Mouse (Mus musculus) kidney, postnatal 0 days (tissue): ENCODE results near the gene Mrpl12. TPM values are rescaled to one million over a fixed set of nuclear protein-coding genes. Genes with fewer than 3 reads are reported as not detected.
A peak's percentile ranks its signal among the peaks of the same experiment; 100 is the strongest.

Experiments used
- ATAC-seq: fragments of 200-750 bp; cut with Nextera tagmentation; replicated peaks from 2 replicates; pipeline ENCODE4 v1.8.0; 2017; ENCODE audit warnings: low read depth, moderate number of reproducible peaks, moderate TSS enrichment, moderate library complexity; ENCODE audit not compliant: low FRiP score
- DNase-seq: peaks from one replicate; pipeline ENCODE4 v3.0.0-alpha.2; 2016; ENCODE audit warnings: low spot score
- H3K27ac ChIP-seq: fragments of 300-500 bp; sonication (generic); 2 replicates; pipeline ENCODE4 v1.5.1; 2014; ENCODE audit warnings: mild to moderate bottlenecking
- H3K27me3 ChIP-seq: fragments of 300-500 bp; sonication (generic); 2 replicates; pipeline ENCODE4 v1.6.1; 2014; ENCODE audit warnings: low read length, mixed read lengths; ENCODE audit not compliant: insufficient read depth
- H3K36me3 ChIP-seq: fragments of 300-500 bp; sonication (generic); 2 replicates; pipeline ENCODE4 v1.6.1; 2014; ENCODE audit warnings: low read length, mixed read lengths; ENCODE audit not compliant: insufficient read depth
- H3K4me1 ChIP-seq: fragments of 300-500 bp; sonication (generic); replicated peaks from 2 replicates; pipeline ENCODE4 v1.6.1; 2014; ENCODE audit warnings: antibody characterized with exemption, low read length, mixed read lengths; ENCODE audit not compliant: insufficient read depth
- H3K4me2 ChIP-seq: fragments of 300-500 bp; sonication (generic); 2 replicates; pipeline ENCODE4 v1.6.1; 2014; ENCODE audit warnings: mild to moderate bottlenecking, low read length, moderate library complexity, mixed read lengths
- H3K4me3 ChIP-seq: fragments of 300-500 bp; sonication (generic); replicated peaks from 2 replicates; pipeline ENCODE4 v1.5.1; 2014; ENCODE audit warnings: low read depth, low read length
- H3K9ac ChIP-seq: fragments of 300-500 bp; sonication (generic); 2 replicates; pipeline ENCODE4 v1.6.1; 2014; ENCODE audit warnings: low read depth, low read length
- H3K9me3 ChIP-seq: fragments of 300-500 bp; sonication (generic); replicated peaks from 2 replicates; pipeline ENCODE4 v1.6.1; 2016; ENCODE audit warnings: low read length, inconsistent platforms, mixed read lengths
- CTCF ChIP-seq: IDR thresholded peaks from 2 replicates; pipeline ENCODE4 v1.5.1; 2016; ENCODE audit warnings: antibody characterized with exemption, low read depth, mild to moderate bottlenecking, moderate library complexity
- WGBS: fragments of 180-500 bp; shearing (Covaris S2); extraction: QIAGEN DNeasy Blood & Tissue Kit; methylation state at CpG from one replicate; pipeline ENCODE4 v1.1.7; 2014; 5-methylcytosine and 5-hydroxymethylcytosine counted together
- polyA plus RNA-seq: library from polyadenylated mRNA; unstranded; fragments of >200 nt; fragmentation: Nextera tagmentation; extraction: Ambion mirVana; gene quantifications from 2 replicates; pipeline ENCODE4 v1.2.1, GENCODE M21; 2015

The Mrpl12 gene
- polyA plus RNA-seq, 1 experiment from 2014 or later: 224 TPM

DNA sequence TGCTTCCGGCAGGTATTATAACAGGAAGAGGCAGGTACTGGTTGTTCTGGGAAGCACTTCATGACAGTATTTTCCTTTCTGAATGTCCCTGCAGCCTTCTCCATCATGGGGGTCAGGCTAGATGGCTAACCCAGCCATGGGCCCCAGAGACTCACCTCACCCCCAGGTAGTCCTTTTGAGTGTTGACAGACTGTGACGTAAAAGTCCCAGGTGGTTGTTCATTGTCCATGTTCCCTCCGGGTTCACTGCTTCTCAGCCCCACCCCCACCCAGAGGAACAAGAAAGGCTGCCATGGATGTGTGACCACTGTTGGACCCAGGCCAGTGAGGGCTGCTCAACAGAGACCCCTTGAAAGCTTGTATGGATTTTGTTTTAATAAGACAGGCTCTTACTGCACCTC is 8.9 kb downstream of the Mrpl12 start:
- Histone ChIP-seq H3K9me3 (no peaks in the 10 kb centered on the region), H3K9ac (peak overlapping the region; percentile 87), H3K36me3 (peaks cover 44% of the 10 kb centered on the region), H3K4me1 (peaks cover 19% of the 10 kb centered on the region), H3K4me3 (peak overlapping the region; percentile 91), H3K27me3 (no peaks in the 10 kb centered on the region), H3K4me2 (peak overlapping the region; percentile 96), H3K27ac (peak overlapping the region; percentile 95)
- ATAC-seq (no peak), DNase-seq (no peak)
- WGBS: 38% methylated on average over 3 of the region's 3 CpGs
- TF ChIP-seq CTCF: no peak

DNA sequence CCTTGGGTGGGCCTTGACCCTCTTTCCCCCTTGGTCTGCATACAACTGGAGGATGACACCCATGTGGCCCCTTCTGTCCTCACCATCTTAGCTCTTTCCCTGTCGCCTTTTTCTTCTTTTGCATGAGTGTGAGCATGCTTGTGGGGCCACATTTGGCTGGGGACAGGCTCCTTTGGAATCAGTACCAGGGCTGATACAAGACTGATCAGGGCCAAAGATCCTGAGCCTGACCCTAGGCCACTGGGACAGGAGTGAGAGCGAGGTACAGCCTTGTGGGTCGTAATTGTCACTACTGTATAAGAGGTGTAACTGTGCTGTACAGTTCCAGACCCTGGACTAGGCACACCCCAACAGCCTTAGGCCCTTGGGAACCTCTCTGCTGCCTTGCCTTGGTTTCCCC is 9.5 kb downstream of the Mrpl12 start:
- no peak for TF ChIP-seq CTCF
- Histone ChIP-seq H3K4me1 (peaks cover 19% of the 10 kb centered on the region), H3K27me3 (no peaks in the 10 kb centered on the region), H3K36me3 (peaks cover 43% of the 10 kb centered on the region), H3K27ac (no peak overlapping the region), H3K9ac (no peak overlapping the region), H3K4me2 (no peak overlapping the region), H3K4me3 (no peak overlapping the region), H3K9me3 (no peaks in the 10 kb centered on the region)
- 87% methylated on average over 3 of the region's 3 CpGs for WGBS
- DNase-seq: no peak
- no peak for ATAC-seq

DNA sequence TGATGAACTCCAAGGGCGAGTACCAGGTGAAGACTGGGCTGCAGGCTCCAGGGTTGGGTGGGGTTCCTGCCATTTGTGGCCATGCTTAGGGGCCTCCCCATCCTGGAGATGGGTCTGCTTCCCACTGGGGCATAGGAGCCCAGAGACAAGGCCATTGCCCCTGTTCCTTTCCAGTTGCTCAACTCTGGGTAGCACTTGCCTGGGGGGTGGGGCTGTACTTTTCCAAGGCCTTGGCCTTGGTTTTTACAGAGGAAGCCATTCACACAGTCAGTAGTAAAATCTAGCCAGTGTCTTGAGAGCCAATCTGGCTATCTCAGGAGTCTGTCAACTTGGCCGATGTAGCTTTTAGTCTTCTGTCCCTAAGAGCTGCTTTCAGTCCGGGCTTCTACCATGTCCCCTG is 13.0 kb downstream of the Mrpl12 start:
- WGBS: 95% methylated on average over 3 of the region's 3 CpGs
- ATAC-seq: no peak

DNA sequence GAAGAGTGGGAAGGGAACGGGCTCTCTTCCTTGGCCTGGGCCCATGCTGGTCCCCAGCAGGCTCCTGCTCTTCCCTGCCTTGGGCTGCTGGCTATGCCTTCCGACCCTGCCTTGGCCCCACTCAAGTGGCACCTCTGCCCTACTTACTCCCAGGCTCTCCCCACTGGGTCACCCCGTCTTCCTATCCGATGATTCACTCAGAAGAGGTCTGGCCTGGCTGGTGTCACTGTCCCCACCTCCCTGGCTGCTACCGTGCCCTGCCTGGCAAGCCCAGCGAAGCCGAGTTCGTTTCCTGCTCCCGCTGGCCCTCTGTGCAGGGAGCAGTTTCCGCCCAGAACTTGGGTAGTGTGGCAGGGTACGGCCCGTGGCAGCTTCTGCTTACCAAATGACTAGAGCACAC is 13.8 kb downstream of the Mrpl12 start:
- no peak for ATAC-seq
- WGBS: 93% methylated on average over 12 of the region's 12 CpGs

More for the DNA sequence above, 13.0 kb downstream of the Mrpl12 start:
- H3K27ac ChIP-seq: no peak overlapping the region
- peaks cover 9% of the 10 kb centered on the region; the same call in 1 of the 2 replicates for H3K4me1 ChIP-seq
- no peak for TF ChIP-seq CTCF
- no peak overlapping the region for H3K4me2 ChIP-seq
- no peaks in the 10 kb centered on the region for H3K9me3 ChIP-seq
- DNase-seq: no peak
- H3K27me3 ChIP-seq: no peaks in the 10 kb centered on the region
- H3K36me3 ChIP-seq: peaks cover 43% of the 10 kb centered on the region
- no peak overlapping the region for H3K9ac ChIP-seq
- H3K4me3 ChIP-seq: no peak overlapping the region

DNA sequence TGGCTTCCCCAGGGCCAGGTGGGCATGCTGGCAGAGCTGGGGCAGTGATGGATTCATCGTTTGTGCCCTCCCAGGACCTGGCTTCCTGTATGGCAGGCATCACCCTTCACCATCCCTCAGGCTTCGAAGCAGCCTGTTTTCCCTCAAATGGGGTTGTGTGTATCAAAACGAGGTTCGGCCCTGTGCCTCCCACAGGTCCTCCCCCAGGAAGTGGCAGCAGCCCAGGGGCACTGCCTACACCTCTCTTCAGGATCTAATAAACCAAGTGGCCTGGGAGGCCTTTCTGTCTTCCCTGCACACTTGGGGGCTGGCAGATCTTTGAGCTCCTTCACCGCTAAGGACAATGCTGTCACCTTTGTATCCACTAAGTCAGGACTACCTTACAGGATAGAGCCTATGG is 14.5 kb downstream of the Mrpl12 start:
- no peak for ATAC-seq
- no peak for TF ChIP-seq CTCF
- no peaks in the 10 kb centered on the region for H3K9me3 ChIP-seq
- 75% methylated on average over 5 of the region's 5 CpGs for WGBS
- peaks cover 43% of the 10 kb centered on the region for H3K36me3 ChIP-seq
- H3K9ac ChIP-seq: no peak overlapping the region
- H3K4me2 ChIP-seq: no peak overlapping the region
- DNase-seq: no peak
- no peaks in the 10 kb centered on the region for H3K27me3 ChIP-seq
- H3K4me3 ChIP-seq: no peak overlapping the region
- no peak overlapping the region; the same call in 1 of the 2 replicates for H3K27ac ChIP-seq
- H3K4me1 ChIP-seq: no peaks in the 10 kb centered on the region

More for the DNA sequence above, 13.8 kb downstream of the Mrpl12 start:
- no peak overlapping the region for H3K4me2 ChIP-seq
- no peak for TF ChIP-seq CTCF
- H3K27ac ChIP-seq: no peak overlapping the region
- DNase-seq: no peak
- H3K4me3 ChIP-seq: no peak overlapping the region
- no peak overlapping the region for H3K9ac ChIP-seq
- no peaks in the 10 kb centered on the region for H3K9me3 ChIP-seq
- H3K36me3 ChIP-seq: peaks cover 43% of the 10 kb centered on the region
- no peaks in the 10 kb centered on the region for H3K27me3 ChIP-seq
- H3K4me1 ChIP-seq: peaks cover 4% of the 10 kb centered on the region; the same call in 1 of the 2 replicates

DNA sequence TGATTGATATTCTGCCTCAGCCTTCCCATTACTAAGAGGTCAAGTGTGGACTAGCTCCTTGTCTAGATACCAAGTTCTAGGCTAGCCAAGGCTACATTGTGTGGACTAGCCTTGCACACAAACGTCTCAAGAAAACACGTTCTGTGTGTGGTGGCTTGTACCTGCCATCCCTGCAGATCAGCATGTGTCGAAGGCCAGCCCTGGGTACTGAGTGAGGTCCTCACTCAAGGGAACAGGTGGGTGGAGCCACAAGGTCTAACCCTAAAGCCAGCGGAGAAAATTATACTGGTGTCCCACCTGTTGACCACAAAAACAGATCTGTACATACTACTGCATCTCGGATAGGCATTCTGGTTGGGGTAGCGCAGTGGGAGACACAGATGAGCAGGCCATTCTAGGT is 15.5 kb downstream of the Mrpl12 start:
- no peaks in the 10 kb centered on the region for H3K27me3 ChIP-seq
- no peaks in the 10 kb centered on the region for H3K4me1 ChIP-seq
- no peak; the same call in 1 of the 2 replicates for ATAC-seq
- no peak overlapping the region for H3K9ac ChIP-seq
- peak overlapping the region; percentile 20; the same call in 1 of the 2 replicates for H3K27ac ChIP-seq
- no peaks in the 10 kb centered on the region for H3K9me3 ChIP-seq
- DNase-seq: no peak
- no peak for TF ChIP-seq CTCF
- no peak overlapping the region for H3K4me3 ChIP-seq
- 78% methylated on average over 6 of the region's 6 CpGs for WGBS
- H3K4me2 ChIP-seq: no peak overlapping the region
- H3K36me3 ChIP-seq: peaks cover 37% of the 10 kb centered on the region

DNA sequence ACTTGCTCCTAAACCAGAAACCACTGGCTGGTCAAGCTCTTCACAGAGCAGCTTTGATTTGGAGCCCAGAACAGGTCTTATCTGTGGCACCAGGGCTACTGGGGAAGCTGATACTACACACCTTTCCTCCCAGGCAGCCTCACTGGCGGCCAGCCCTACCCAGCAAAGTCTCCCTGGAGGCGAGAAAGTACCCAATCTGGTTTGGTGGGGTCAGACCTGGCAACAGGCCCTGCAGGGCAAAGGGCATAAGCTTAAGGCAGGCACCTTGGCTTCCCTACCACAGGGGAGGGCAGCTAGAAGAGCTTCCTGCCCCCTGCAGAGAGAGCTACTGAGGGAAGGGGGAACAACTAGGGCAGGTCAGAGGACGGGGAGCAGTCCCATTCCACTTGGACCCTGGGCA is 15.9 kb downstream of the Mrpl12 start:
- Histone ChIP-seq H3K36me3 (peaks cover 33% of the 10 kb centered on the region), H3K4me2 (no peak overlapping the region), H3K4me3 (no peak overlapping the region), H3K9me3 (no peaks in the 10 kb centered on the region), H3K4me1 (no peaks in the 10 kb centered on the region), H3K27me3 (no peaks in the 10 kb centered on the region), H3K27ac (peak overlapping the region; percentile 15), H3K9ac (no peak overlapping the region)
- peak; percentile 76 for ATAC-seq
- DNase-seq: no peak
- 26% methylated on average over 3 of the region's 3 CpGs for WGBS
- no peak for TF ChIP-seq CTCF
